Mouse (Mus musculus): ENCODE measurements at regions not wholly inside any gene's neighbourhood (a gene's known extent, or its start where the extent isn't known, plus 50 kb on each side); places are given as distances from the start of the nearest gene placed in this dataset.

GRCm38 (mm10) chr9:92045472-92045905 is 147.2 kb upstream of the Plscr5 start:
- DNase-seq (ENCODE audit: low spot score) (peak; percentile 59), ATAC-seq (peak; percentile 42; the same call in 1 of the 2 replicates)
- H3K4me1 ChIP-seq (ENCODE audit: control insufficient read depth, insufficient read depth, low read length) = no peaks in the 10 kb centered on the region
- H3K9me3 ChIP-seq (replicated peaks; ENCODE audit: control insufficient read depth, low read length) = no peaks in the 10 kb centered on the region
- 45% methylated on average over 3 of the region's 3 CpGs for WGBS
- H3K27me3 ChIP-seq (replicated peaks; ENCODE audit: control insufficient read depth, insufficient read depth, low read length) = no peaks in the 10 kb centered on the region
- H3K36me3 ChIP-seq (ENCODE audit: control insufficient read depth, insufficient read depth, low read length) = no peaks in the 10 kb centered on the region
- H3K4me2 ChIP-seq (ENCODE audit: low read length) = no peak overlapping the region
- H3K9ac ChIP-seq (ENCODE audit: low read length) = no peak overlapping the region
- H3K27ac ChIP-seq (ENCODE audit: low read depth, low read length) = no peak overlapping the region
- no peak overlapping the region for H3K4me3 ChIP-seq (ENCODE audit: low read depth, low read length)

GRCm38 (mm10) chr9:92044161-92044560 is 148.6 kb upstream of the Plscr5 start:
- Histone ChIP-seq H3K9me3 (replicated peaks; ENCODE audit: control insufficient read depth, low read length) (no peaks in the 10 kb centered on the region), H3K27ac (ENCODE audit: low read depth, low read length) (no peak overlapping the region), H3K4me1 (ENCODE audit: control insufficient read depth, insufficient read depth, low read length) (no peaks in the 10 kb centered on the region), H3K27me3 (replicated peaks; ENCODE audit: control insufficient read depth, insufficient read depth, low read length) (no peaks in the 10 kb centered on the region), H3K9ac (ENCODE audit: low read length) (no peak overlapping the region), H3K36me3 (ENCODE audit: control insufficient read depth, insufficient read depth, low read length) (no peaks in the 10 kb centered on the region), H3K4me2 (ENCODE audit: low read length) (no peak overlapping the region), H3K4me3 (ENCODE audit: low read depth, low read length) (no peak overlapping the region)
- DNase-seq (ENCODE audit: low spot score) (no peak), ATAC-seq (no peak)
- WGBS = 87% methylated on average over 9 of the region's 9 CpGs

GRCm38 (mm10) chr9:92016521-92016920 is 176.2 kb upstream of the Plscr5 start:
- Histone ChIP-seq H3K4me3 (ENCODE audit: low read depth, low read length) (no peak overlapping the region), H3K36me3 (ENCODE audit: control insufficient read depth, insufficient read depth, low read length) (no peaks in the 10 kb centered on the region), H3K27ac (ENCODE audit: low read depth, low read length) (no peak overlapping the region), H3K4me2 (ENCODE audit: low read length) (no peak overlapping the region), H3K27me3 (replicated peaks; ENCODE audit: control insufficient read depth, insufficient read depth, low read length) (no peaks in the 10 kb centered on the region), H3K4me1 (ENCODE audit: control insufficient read depth, insufficient read depth, low read length) (no peaks in the 10 kb centered on the region), H3K9ac (ENCODE audit: low read length) (no peak overlapping the region), H3K9me3 (replicated peaks; ENCODE audit: control insufficient read depth, low read length) (no peaks in the 10 kb centered on the region)
- DNase-seq (ENCODE audit: low spot score) = no peak
- ATAC-seq = no peak
- 87% methylated on average over 3 of the region's 3 CpGs for WGBS

DNA sequence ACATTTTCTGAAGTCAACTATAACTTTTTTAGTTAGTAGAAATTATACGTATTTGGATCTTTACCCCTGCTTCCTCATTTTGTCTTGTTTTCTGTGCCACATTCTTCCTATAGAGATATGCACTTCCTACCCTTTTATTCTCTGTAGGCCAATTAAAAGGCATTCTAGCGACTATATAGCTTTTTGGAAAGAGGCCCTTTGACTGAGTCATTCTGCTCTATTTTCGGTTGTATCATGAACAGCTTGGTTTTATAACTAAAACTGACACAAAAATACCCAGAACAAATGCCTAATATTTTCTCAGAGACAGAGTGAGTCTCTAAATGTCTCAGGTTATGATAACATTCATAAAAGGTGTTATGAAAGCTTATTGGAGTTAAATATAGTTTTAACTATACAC is 176.8 kb upstream of the Plscr5 start:
- no peak overlapping the region for H3K27ac ChIP-seq (ENCODE audit: low read depth, low read length)
- H3K9me3 ChIP-seq (replicated peaks; ENCODE audit: control insufficient read depth, low read length) = no peaks in the 10 kb centered on the region
- 59% methylated on average over 3 of the region's 3 CpGs for WGBS
- no peak for DNase-seq (ENCODE audit: low spot score)
- no peaks in the 10 kb centered on the region for H3K27me3 ChIP-seq (replicated peaks; ENCODE audit: control insufficient read depth, insufficient read depth, low read length)
- no peak for ATAC-seq
- no peak overlapping the region for H3K9ac ChIP-seq (ENCODE audit: low read length)
- H3K36me3 ChIP-seq (ENCODE audit: control insufficient read depth, insufficient read depth, low read length) = no peaks in the 10 kb centered on the region
- no peak overlapping the region for H3K4me2 ChIP-seq (ENCODE audit: low read length)
- H3K4me3 ChIP-seq (ENCODE audit: low read depth, low read length) = no peak overlapping the region
- no peaks in the 10 kb centered on the region for H3K4me1 ChIP-seq (ENCODE audit: control insufficient read depth, insufficient read depth, low read length)

- ATAC-seq = no peak
- whole genome bisulfite sequencing = 81% methylated on average over 2 of the region's 2 CpGs
- Histone ChIP-seq H3K4me1 (ENCODE audit: control insufficient read depth, insufficient read depth, low read length) (no peaks in the 10 kb centered on the region), H3K9me3 (replicated peaks; ENCODE audit: control insufficient read depth, low read length) (no peaks in the 10 kb centered on the region), H3K27me3 (replicated peaks; ENCODE audit: control insufficient read depth, insufficient read depth, low read length) (no peaks in the 10 kb centered on the region), H3K9ac (ENCODE audit: low read length) (no peak overlapping the region), H3K4me3 (ENCODE audit: low read depth, low read length) (no peak overlapping the region), H3K36me3 (ENCODE audit: control insufficient read depth, insufficient read depth, low read length) (no peaks in the 10 kb centered on the region), H3K27ac (ENCODE audit: low read depth, low read length) (no peak overlapping the region), H3K4me2 (ENCODE audit: low read length) (no peak overlapping the region)
- no peak for DNase-seq (ENCODE audit: low spot score)
These were observed 204.5 kb upstream of the Plscr5 start for GRCm38 (mm10) chr9:91988240-91988639.

DNA sequence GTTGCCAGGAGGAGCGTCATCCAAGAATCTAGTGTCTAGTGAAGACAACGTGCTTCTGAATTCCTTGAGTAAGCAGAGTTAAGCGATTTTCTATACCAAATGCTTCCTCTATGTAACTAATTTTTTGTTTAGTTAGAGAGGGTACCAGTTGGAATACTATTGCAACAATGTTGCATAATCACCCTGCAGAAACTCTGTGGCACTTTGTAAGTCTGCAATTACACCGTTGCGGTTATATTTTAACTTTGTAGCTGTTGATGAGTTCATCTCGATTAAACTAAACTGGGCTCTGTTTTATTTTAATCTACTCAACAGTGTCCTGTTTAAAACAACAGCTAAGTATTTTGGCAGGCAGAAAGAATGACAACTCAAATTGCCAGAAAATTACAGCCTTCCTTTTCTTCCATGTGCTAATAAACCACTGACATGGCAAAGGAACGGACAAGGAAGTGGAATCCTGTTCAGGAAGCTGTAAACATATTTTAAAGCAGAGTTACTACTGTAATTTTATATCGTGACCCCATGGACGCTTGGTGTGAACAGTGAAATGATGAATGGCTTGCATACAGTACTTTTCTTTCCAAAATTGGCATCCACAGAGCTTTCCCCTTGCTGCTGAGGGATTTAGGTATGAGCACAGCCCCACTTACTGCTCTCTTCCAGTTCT is 210.6 kb upstream of the Plscr5 start:
- H3K4me3 ChIP-seq (ENCODE audit: low read depth, low read length) = no peak overlapping the region
- DNase-seq (ENCODE audit: low spot score) = no peak
- 57% methylated on average over 9 of the region's 9 CpGs for WGBS

DNA sequence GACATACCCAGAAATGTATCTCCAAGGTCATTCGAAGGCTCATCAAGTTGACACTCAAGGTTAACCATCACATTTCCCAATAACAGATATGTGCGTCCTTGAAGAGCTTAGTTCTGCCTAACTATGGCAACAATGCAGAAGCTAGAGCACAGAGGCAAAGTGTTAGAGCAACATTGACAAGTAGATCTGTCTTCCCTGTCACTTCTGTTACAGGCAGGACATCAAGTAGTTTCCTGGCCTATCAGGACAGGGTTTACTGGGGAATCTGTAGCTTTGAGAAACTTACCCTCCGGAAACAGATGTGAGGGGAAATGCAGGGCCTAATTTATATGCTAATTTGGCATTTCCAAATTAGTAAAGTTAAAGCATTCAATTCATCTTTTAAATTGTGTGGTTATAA is 211.2 kb upstream of the Plscr5 start:
- Histone ChIP-seq H3K4me1 (ENCODE audit: control insufficient read depth, insufficient read depth, low read length) (0 out of 2 replicates have a peak, but pooled peaks cover 3% of the 10 kb centered on the region), H3K9me3 (replicated peaks; ENCODE audit: control insufficient read depth, low read length) (no peaks in the 10 kb centered on the region), H3K27ac (ENCODE audit: low read depth, low read length) (no peak overlapping the region), H3K9ac (ENCODE audit: low read length) (no peak overlapping the region), H3K4me2 (ENCODE audit: low read length) (no peak overlapping the region), H3K27me3 (replicated peaks; ENCODE audit: control insufficient read depth, insufficient read depth, low read length) (no peaks in the 10 kb centered on the region), H3K4me3 (ENCODE audit: low read depth, low read length) (no peak overlapping the region), H3K36me3 (ENCODE audit: control insufficient read depth, insufficient read depth, low read length) (no peaks in the 10 kb centered on the region)
- WGBS = 81% methylated on average over 3 of the region's 3 CpGs
- DNase-seq (ENCODE audit: low spot score) (no peak), ATAC-seq (no peak)

More for the DNA sequence above, 210.6 kb upstream of the Plscr5 start:
- no peak for ATAC-seq
- Histone ChIP-seq H3K9ac (ENCODE audit: low read length) (no peak overlapping the region), H3K27ac (ENCODE audit: low read depth, low read length) (no peak overlapping the region), H3K9me3 (replicated peaks; ENCODE audit: control insufficient read depth, low read length) (no peaks in the 10 kb centered on the region), H3K27me3 (replicated peaks; ENCODE audit: control insufficient read depth, insufficient read depth, low read length) (no peaks in the 10 kb centered on the region), H3K36me3 (ENCODE audit: control insufficient read depth, insufficient read depth, low read length) (no peaks in the 10 kb centered on the region), H3K4me1 (ENCODE audit: control insufficient read depth, insufficient read depth, low read length) (0 out of 2 replicates have a peak, but pooled peaks cover 3% of the 10 kb centered on the region), H3K4me2 (ENCODE audit: low read length) (no peak overlapping the region)

DNA sequence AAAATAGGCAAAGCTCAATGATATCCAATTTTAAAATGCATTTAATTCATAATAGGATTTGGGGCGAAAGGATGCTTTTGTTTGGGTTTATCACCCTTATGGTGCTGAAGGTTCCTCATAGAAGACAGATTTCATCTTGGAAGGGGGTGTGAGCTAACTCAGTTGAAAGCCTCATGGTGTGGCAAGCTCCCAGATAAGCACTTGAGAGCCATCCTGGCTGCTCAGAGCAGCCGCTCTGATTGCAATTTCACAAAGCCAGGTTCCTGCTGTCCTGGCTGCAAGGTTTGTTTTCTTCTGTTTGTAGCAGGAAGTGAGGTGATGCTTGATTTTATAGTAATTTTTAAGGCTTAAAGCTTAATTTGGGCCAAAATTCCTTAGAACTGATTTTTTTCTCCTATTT is 228.7 kb upstream of the Plscr5 start:
- H3K27ac ChIP-seq (ENCODE audit: low read depth, low read length) = no peak overlapping the region
- H3K36me3 ChIP-seq (ENCODE audit: control insufficient read depth, insufficient read depth, low read length) = no peaks in the 10 kb centered on the region
- H3K9ac ChIP-seq (ENCODE audit: low read length) = no peak overlapping the region
- H3K4me1 ChIP-seq (ENCODE audit: control insufficient read depth, insufficient read depth, low read length) = no peaks in the 10 kb centered on the region
- WGBS = 76% methylated on average over 2 of the region's 2 CpGs
- no peak overlapping the region for H3K4me2 ChIP-seq (ENCODE audit: low read length)
- ATAC-seq (no peak), DNase-seq (ENCODE audit: low spot score) (no peak)
- no peak overlapping the region for H3K4me3 ChIP-seq (ENCODE audit: low read depth, low read length)
- H3K27me3 ChIP-seq (replicated peaks; ENCODE audit: control insufficient read depth, insufficient read depth, low read length) = no peaks in the 10 kb centered on the region
- no peaks in the 10 kb centered on the region for H3K9me3 ChIP-seq (replicated peaks; ENCODE audit: control insufficient read depth, low read length)

GRCm38 (mm10) chr9:91962726-91963125 is 230.0 kb upstream of the Plscr5 start:
- Histone ChIP-seq H3K27ac (ENCODE audit: low read depth, low read length) (no peak overlapping the region), H3K9ac (ENCODE audit: low read length) (no peak overlapping the region), H3K9me3 (replicated peaks; ENCODE audit: control insufficient read depth, low read length) (no peaks in the 10 kb centered on the region), H3K4me1 (ENCODE audit: control insufficient read depth, insufficient read depth, low read length) (no peaks in the 10 kb centered on the region), H3K4me3 (ENCODE audit: low read depth, low read length) (no peak overlapping the region), H3K27me3 (replicated peaks; ENCODE audit: control insufficient read depth, insufficient read depth, low read length) (no peaks in the 10 kb centered on the region), H3K36me3 (ENCODE audit: control insufficient read depth, insufficient read depth, low read length) (no peaks in the 10 kb centered on the region), H3K4me2 (ENCODE audit: low read length) (no peak overlapping the region)
- no peak for DNase-seq (ENCODE audit: low spot score)
- WGBS = 88% methylated on average over 1 of the region's 1 CpGs
- no peak for ATAC-seq

All from forebrain, embryonic 14.5 days (tissue).